Mouse (Mus musculus) testis, adult 2 months (tissue): Measurements from ENCODE around the gene Kcnj8. TPM values are rescaled to one million over a fixed set of nuclear protein-coding genes. Genes with fewer than 3 reads are reported as not detected.
A peak's percentile ranks its signal among the peaks of the same experiment; 100 is the strongest.

Experiments
- H3K27ac ChIP-seq: fragments of 200-500 bp; 2 replicates; pipeline ENCODE4 v1.5.1; 2012; ENCODE audit warnings: low read depth, low read length; ENCODE audit not compliant: control insufficient read depth, insufficient read depth
- H3K27me3 ChIP-seq: fragments of 200-500 bp; 2 replicates; pipeline ENCODE4 v1.6.1; 2012; ENCODE audit warnings: mild to moderate bottlenecking, low read length, moderate library complexity; ENCODE audit not compliant: control insufficient read depth, insufficient read depth
- H3K36me3 ChIP-seq: fragments of 200-500 bp; 2 replicates; pipeline ENCODE4 v1.6.1; 2012; ENCODE audit warnings: mild to moderate bottlenecking, low read length; ENCODE audit not compliant: control insufficient read depth, insufficient read depth
- H3K4me1 ChIP-seq: fragments of 200-500 bp; 2 replicates; pipeline ENCODE4 v1.6.1; 2012; ENCODE audit warnings: low read length; ENCODE audit not compliant: control insufficient read depth, insufficient read depth
- H3K4me3 ChIP-seq: fragments of 200-500 bp; 2 replicates; pipeline ENCODE4 v1.5.1; 2012; ENCODE audit warnings: low read depth, mild to moderate bottlenecking, low read length, moderate library complexity, mixed read lengths; ENCODE audit not compliant: control insufficient read depth
- CTCF ChIP-seq: fragments of 200-500 bp; IDR thresholded peaks from 2 replicates; pipeline ENCODE4 v1.5.1; 2012; ENCODE audit warnings: low read depth, mild to moderate bottlenecking, inconsistent platforms, low read length, moderate library complexity; ENCODE audit not compliant: control insufficient read depth, insufficient read depth, insufficient replicate concordance
- POLR2A ChIP-seq: fragments of 200-500 bp; IDR thresholded peaks from 2 replicates; pipeline ENCODE4 v1.6.1; 2012; ENCODE audit warnings: low read depth, mild to moderate bottlenecking, inconsistent platforms, low read length, moderate library complexity; ENCODE audit not compliant: control insufficient read depth
- polyA plus RNA-seq: library from polyadenylated mRNA; depleted of rRNA; stranded (reverse); fragments of >200 nt; gene quantifications from 2 replicates; pipeline ENCODE4 v1.2.3, GENCODE M21; 2012; rRNA removed

Gene Kcnj8
- 0.52 and 1.4 TPM in 2 replicates for polyA plus RNA-seq

GRCm38 (mm10) chr6:142571055-142571618 is at the start of gene Kcnj8:
Gene Kcnj8 (minus strand): TSS chr6:142571614.
- Histone ChIP-seq H3K4me3 (peak within 1 kb of the TSS; percentile 36), H3K4me1 (peaks cover 3% of the 10 kb centered on the region), H3K27me3 (no peaks in the 10 kb centered on the region), H3K36me3 (no peaks in the 10 kb centered on the region), H3K27ac (no peak within 1 kb of the TSS)
- TF ChIP-seq CTCF: no peak
- no peak for TF ChIP-seq POLR2A

- Histone ChIP-seq H3K4me3 (no peak overlapping the region), H3K4me1 (no peaks in the 10 kb centered on the region), H3K27me3 (no peaks in the 10 kb centered on the region), H3K27ac (no peak overlapping the region), H3K36me3 (no peaks in the 10 kb centered on the region)
- no peak for TF ChIP-seq CTCF
- no peak for TF ChIP-seq POLR2A
Measured at GRCm38 (mm10) chr6:142616659-142617058, 45.2 kb upstream of the Kcnj8 start.

- TF ChIP-seq POLR2A: no peak
- TF ChIP-seq CTCF: no peak
- H3K36me3 ChIP-seq: no peaks in the 10 kb centered on the region
- H3K27me3 ChIP-seq: no peaks in the 10 kb centered on the region
- H3K4me3 ChIP-seq: no peak overlapping the region
- no peak overlapping the region for H3K27ac ChIP-seq
- H3K4me1 ChIP-seq: no peaks in the 10 kb centered on the region
Measured at GRCm38 (mm10) chr6:142614324-142614723, 42.9 kb upstream of the Kcnj8 start.

GRCm38 (mm10) chr6:142612366-142612765 is 41.0 kb upstream of the Kcnj8 start:
- Histone ChIP-seq H3K27ac (no peak overlapping the region), H3K27me3 (no peaks in the 10 kb centered on the region), H3K36me3 (no peaks in the 10 kb centered on the region), H3K4me1 (no peaks in the 10 kb centered on the region), H3K4me3 (no peak overlapping the region)
- TF ChIP-seq CTCF (no peak), POLR2A (no peak)

- no peaks in the 10 kb centered on the region for H3K27me3 ChIP-seq
- H3K27ac ChIP-seq: no peak overlapping the region
- H3K36me3 ChIP-seq: no peaks in the 10 kb centered on the region
- H3K4me1 ChIP-seq: no peaks in the 10 kb centered on the region
- H3K4me3 ChIP-seq: no peak overlapping the region
- TF ChIP-seq CTCF (no peak), POLR2A (no peak)
Measured at GRCm38 (mm10) chr6:142609401-142610373, 38.3 kb upstream of the Kcnj8 start.

GRCm38 (mm10) chr6:142607080-142607479 is 35.7 kb upstream of the Kcnj8 start:
- TF ChIP-seq POLR2A: no peak
- no peak for TF ChIP-seq CTCF
- H3K27me3 ChIP-seq: no peaks in the 10 kb centered on the region
- H3K4me1 ChIP-seq: no peaks in the 10 kb centered on the region
- no peak overlapping the region for H3K27ac ChIP-seq
- H3K4me3 ChIP-seq: no peak overlapping the region
- H3K36me3 ChIP-seq: no peaks in the 10 kb centered on the region

GRCm38 (mm10) chr6:142602772-142603171 is 31.4 kb upstream of the Kcnj8 start:
- Histone ChIP-seq H3K27ac (no peak overlapping the region), H3K4me1 (no peaks in the 10 kb centered on the region), H3K27me3 (no peaks in the 10 kb centered on the region), H3K36me3 (no peaks in the 10 kb centered on the region), H3K4me3 (no peak overlapping the region)
- no peak for TF ChIP-seq CTCF
- no peak for TF ChIP-seq POLR2A
